20 mouse cellular contexts compared by ENCODE assay signal in genomic region chr3:27530370-27530769, GRCm38 (mm10).
A peak's percentile ranks its signal among the peaks of the same experiment; 100 is the strongest.
DNase-seq lines count a peak whose midpoint lies in the region; ATAC-seq lines count a peak whose summit lies in the region.
"Had no signal": no experiment of that assay in that cellular context is flagged by ENCODE, and none has a peak within 500 bp of the region (broad histone marks: within the 10 kb centered on the region; RNA-seq: fewer than 3 reads in every experiment).

No protein-coding gene starts in this region.

- H3K27me3 ChIP-seq in heart, embryonic 12.5 days (replicated peaks), result no peaks in the 10 kb centered on the region
- H3K27me3 ChIP-seq: embryonic facial prominence, embryonic 12.5 days; hindbrain, embryonic 15.5 days; limb, embryonic 12.5 days; midbrain, embryonic 13.5 days; neural tube, embryonic 13.5 days had no signal

- no peak overlapping the region for H3K4me2 ChIP-seq in heart, embryonic 12.5 days
- H3K4me2 ChIP-seq: embryonic facial prominence, embryonic 12.5 days; hindbrain, embryonic 15.5 days; limb, embryonic 12.5 days; midbrain, embryonic 13.5 days; neural tube, embryonic 13.5 days had no signal

- DNase-seq in adrenal gland, adult 2 months, result peak; percentile 29
- DNase-seq in adrenal gland, adult 8-10 months, result no peak
- DNase-seq in heart, postnatal 25 days (ENCODE audit: low spot score), result no peak
- peak; percentile 27 for DNase-seq in Muller cell, postnatal 12 days (ENCODE audit: inconsistent ontology term)
- DNase-seq in heart, postnatal 10 days, result peak; percentile 34 to 37
- DNase-seq in ovary, adult 18-20 months (ENCODE audit: low spot score), result no peak
- DNase-seq: cerebellum, adult 9-11 months; forebrain, postnatal 0 days; lung, postnatal 10 days; thymus, postnatal 36 days had no signal

- peaks cover 49% of the 10 kb centered on the region for H3K4me1 ChIP-seq in heart, embryonic 12.5 days (replicated peaks)
- H3K4me1 ChIP-seq: hindbrain, embryonic 15.5 days; neural tube, embryonic 13.5 days had no signal

- intact Hi-C loops in heart, postnatal 25 days (cut with DNase I), result no loop called here
- intact Hi-C loops in heart, postnatal 10 days (cut with DNase I), result no loop called here

- 55% methylated on average over 7 of the region's 7 CpGs for WGBS in heart, embryonic 12.5 days

- no peak overlapping the region for H3K4me3 ChIP-seq in heart, embryonic 12.5 days
- H3K4me3 ChIP-seq: embryonic facial prominence, embryonic 12.5 days; hindbrain, embryonic 15.5 days; limb, embryonic 12.5 days; midbrain, embryonic 13.5 days; neural tube, embryonic 13.5 days had no signal

- no peak overlapping the region for H3K9ac ChIP-seq in heart, embryonic 12.5 days
- H3K9ac ChIP-seq: embryonic facial prominence, embryonic 12.5 days; forebrain, postnatal 0 days; hindbrain, embryonic 15.5 days; limb, embryonic 12.5 days; liver, embryonic 14.5 days; midbrain, embryonic 13.5 days; neural tube, embryonic 13.5 days had no signal

- peak overlapping the region; percentile 37; the same call in 1 of the 2 replicates for H3K27ac ChIP-seq in heart, embryonic 12.5 days (ENCODE audit: poor library complexity, severe bottlenecking)
- H3K27ac ChIP-seq: embryonic facial prominence, embryonic 12.5 days; hindbrain, embryonic 15.5 days; limb, embryonic 12.5 days; liver, embryonic 14.5 days; midbrain, embryonic 13.5 days; neural tube, embryonic 13.5 days had no signal

- H3K36me3 ChIP-seq in heart, embryonic 12.5 days, result peaks cover 56% of the 10 kb centered on the region
- H3K36me3 ChIP-seq: hindbrain, embryonic 15.5 days; midbrain, embryonic 13.5 days; neural tube, embryonic 13.5 days had no signal

- H3K9me3 ChIP-seq in heart, embryonic 12.5 days (replicated peaks), result no peaks in the 10 kb centered on the region
- H3K9me3 ChIP-seq: embryonic facial prominence, embryonic 12.5 days; hindbrain, embryonic 15.5 days; limb, embryonic 12.5 days; midbrain, embryonic 13.5 days; neural tube, embryonic 13.5 days had no signal

- ATAC-seq in heart, embryonic 12.5 days (ENCODE audit: insufficient number of reproducible peaks, low FRiP score), result no peak
- ATAC-seq in megakaryocyte progenitor cell, adult 5-6 weeks (replicated peaks; ENCODE audit: poor library complexity), result no peak
- ATAC-seq: CD4-positive, CD25-positive, alpha-beta regulatory T cell, adult 4 months; forebrain, postnatal 0 days; intestine, embryonic 16.5 days; midbrain, embryonic 13.5 days had no signal

Comparison
In these comparisons a context has a peak if more than half of its experiments do, and no peak if none do; other contexts are left out.
1. DNase-seq: peak in adrenal gland, adult 2 months (single experiment), Muller cell, postnatal 12 days (single experiment) and heart, postnatal 10 days (2 of 2); none in adrenal gland, adult 8-10 months (single experiment), heart, postnatal 25 days (single experiment) and ovary, adult 18-20 months (single experiment).